Mouse (Mus musculus): ENCODE measurements around the gene Gng2.
A peak's percentile ranks its signal among the peaks of the same experiment; 100 is the strongest.

Gng2 gene

DNA sequence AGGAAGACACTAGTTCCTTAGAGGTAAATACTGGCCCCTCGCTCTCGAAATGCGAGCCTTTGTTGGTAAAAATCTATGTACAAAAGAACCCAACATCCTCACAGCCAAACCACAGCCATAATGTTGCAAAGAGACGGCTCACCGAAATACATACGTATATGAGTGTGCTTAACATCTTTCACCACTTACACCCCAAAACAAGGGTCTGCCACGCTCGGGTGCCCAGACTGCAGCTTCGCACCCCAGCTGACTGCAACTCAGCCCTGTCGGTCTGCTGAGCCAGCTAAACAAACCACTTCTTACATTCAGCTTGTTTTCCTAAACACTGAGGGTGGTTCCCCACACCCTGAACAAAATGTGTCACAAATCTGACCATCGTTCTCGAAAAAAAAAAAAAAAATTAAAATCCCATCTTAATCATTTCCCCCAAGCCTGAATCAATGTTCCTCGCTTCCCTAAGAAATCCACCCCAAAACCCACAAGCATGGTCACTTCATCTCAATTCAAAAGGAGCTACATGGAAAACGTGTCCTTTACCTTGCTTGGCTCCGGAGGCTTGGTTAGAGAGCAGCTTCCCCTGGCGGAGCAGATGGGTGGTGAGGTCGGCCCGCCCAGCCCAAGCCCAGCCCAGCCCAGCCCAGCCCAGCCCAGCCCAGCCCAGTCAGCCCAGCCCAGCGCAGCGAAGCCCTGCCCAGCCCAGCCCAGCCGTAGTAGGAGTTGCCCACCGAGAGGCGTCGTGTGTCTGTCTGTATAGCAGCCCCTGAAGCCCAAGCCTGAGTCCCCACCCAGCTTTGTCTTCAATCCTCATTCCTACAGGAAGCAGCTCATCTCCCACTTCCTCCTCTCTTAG is 781 bp downstream of the Gng2 start:
- peak; percentile 83 for DNase-seq

DNA sequence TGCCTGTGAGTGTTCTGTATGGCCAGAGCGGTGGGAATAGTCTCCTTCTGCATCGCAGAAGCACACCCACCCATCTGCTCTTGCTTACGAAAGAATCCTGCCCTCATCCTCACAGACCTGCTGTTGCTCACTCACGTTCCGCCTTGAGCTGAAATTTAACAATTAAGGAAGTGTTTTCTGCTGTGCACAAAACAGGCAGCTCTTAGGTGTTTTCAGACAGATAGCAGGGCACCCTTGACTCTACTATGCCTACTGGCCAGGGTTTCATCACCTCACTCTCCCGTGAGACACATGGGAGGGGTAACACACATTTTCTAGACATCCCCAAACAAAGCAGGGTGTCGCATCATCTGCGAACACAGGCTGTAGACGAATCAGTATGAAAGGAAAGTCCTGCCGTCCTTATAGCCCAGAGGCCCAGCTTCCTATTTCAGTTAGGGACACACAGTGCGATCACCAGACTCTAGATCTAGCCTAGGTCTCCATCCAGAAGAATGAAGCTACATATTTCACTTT is 2.4 kb downstream of the Gng2 start:
- no peak for DNase-seq

DNA sequence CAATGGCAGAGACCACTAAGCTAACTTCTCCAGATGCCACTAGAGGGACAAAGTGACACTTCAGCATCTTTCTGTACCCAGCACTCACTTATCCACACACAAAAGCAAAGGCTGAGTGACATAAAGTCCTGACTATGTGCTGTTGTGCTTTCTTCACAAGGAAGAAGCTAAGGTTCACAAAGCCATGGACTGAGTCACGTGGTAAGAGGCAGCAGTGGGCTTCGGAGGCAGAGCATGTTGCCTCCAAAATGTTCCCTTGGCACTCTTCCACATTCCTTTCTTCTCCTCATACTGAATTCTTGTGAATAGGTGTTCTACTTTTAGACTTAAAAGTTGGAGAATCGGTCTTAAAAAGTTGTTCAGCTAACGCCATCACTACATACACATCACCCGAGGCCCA is 3.0 kb downstream of the Gng2 start:
- no peak for DNase-seq

DNA sequence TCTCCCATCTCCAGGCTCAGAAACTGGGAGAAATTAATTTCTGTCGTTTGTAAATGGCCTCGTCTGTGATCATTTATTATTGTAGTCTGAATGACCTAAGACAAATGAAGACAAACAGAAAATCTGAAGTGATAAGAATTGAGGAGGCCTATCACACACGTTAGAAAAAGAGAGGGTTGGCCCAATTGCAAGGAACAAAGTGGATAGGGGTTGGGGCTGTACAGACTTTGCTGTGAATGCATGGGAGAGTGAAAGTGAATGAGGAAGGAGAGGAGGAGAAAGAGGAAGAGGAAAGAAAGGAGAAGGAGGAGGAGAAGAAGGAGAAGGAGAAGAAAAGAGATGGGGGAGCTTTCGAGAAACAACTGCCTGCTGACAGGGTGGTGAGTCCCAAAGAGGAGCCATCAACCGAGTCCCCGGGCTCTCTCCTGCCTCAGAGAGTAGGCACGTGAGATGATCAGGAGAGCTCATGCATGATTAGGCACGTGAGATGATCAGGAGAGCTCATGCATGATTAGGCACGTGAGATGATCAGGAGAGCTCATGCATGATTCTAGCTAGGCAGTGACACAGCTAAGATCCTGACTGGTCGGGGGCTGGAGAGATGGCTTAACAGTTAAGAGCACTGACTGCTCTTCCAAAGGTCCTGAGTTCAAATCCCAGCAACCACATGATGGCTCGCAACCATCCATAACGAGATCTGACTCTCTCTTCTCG is 5.0 kb downstream of the Gng2 start:
- DNase-seq = no peak

DNA sequence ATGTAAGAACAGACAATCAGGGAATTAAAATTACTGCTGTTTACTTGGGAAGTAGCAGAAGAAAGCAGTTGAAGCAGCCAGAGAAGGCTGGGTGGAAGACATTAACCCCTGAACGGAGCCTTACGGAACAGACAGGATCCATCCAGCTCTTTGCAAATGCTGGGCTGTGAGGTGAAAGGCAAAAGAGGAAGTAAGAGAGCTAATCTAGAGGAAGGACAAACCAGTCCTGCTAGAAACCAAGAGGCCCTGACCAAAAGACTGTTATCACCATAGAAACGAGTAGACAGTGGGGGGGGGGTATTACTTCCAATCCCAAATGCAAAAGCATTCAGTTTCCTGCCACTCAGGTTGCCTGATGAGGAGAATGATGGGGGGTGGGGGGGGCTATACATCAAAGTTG is 6.6 kb downstream of the Gng2 start:
- DNase-seq = no peak

DNA sequence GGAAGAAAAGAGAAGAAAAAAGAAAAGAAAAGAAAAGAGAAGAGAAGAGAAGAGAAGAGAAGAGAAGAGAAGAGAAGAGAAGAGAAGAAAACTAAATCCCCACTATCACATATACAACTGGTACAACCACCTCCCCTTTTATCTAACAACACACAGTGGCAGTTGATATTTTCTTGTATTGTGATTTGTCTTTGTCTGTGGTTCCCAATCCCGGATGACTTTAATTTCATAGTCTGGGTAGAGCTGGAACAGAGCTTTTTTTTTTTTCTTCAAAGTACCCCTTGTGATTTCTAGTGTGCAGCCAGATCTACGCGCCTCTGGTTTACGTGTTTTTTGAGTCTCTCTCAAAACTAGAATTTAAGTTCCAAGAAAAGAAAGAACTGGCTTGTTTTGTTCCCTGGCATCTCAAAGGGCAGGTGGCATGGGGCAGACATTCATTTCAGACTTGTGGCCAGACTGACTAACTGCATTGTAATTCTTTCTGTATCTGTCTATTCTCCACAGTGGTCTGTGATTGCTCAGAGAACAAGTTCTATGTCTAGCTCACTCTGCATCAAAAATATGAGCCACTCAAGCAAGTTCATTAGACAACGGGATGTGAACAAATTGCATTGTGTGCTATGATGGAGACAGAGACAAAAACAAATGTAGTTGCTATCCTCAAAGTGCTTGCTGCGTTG is 7.2 kb downstream of the Gng2 start:
- DNase-seq = peak; percentile 45

DNA sequence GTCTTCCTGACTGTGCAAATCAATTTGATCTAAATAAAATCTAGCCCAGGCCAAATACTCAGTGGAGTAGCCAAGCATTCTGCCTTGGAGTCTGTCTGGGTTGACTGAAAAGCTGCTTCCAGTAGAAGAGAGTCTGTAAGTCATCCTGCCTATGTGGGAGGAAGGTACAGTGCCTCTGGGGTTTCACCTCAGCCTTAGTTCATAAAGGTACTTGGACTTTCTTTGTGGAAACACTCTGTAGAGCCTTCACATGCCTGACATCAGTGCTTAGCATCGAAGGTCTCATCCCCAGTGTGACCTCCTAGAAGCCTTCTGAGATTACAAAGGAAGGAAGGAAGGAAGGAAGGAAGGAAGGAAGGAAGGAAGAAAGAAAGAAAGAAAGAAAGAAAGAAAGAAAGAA is 7.9 kb downstream of the Gng2 start:
- no peak for DNase-seq

DNA sequence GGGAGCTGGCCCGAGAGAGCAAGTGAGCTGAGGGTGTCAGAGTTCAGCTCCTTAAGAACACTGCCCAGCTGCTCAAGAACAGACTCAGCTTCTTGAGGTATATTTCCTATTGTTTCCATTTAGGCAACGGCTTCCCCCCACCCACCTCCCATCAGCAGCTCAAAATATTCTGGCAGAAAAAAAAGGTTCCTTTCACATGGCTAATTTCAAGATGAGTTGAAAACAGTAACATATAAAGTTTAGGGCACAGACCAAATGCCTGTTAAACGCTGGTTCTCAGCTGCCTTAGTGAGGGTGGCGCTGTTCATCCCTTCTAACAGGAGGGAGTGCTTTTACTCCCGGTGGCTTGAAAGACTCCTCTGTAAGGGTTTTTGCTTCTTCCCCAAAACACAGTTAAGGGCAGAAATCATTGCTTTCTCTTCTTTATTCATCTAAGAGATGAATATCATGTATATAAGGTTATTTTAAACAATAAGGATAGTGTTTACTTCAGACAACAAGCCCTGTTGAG is 8.4 kb downstream of the Gng2 start:
- DNase-seq = no peak

DNA sequence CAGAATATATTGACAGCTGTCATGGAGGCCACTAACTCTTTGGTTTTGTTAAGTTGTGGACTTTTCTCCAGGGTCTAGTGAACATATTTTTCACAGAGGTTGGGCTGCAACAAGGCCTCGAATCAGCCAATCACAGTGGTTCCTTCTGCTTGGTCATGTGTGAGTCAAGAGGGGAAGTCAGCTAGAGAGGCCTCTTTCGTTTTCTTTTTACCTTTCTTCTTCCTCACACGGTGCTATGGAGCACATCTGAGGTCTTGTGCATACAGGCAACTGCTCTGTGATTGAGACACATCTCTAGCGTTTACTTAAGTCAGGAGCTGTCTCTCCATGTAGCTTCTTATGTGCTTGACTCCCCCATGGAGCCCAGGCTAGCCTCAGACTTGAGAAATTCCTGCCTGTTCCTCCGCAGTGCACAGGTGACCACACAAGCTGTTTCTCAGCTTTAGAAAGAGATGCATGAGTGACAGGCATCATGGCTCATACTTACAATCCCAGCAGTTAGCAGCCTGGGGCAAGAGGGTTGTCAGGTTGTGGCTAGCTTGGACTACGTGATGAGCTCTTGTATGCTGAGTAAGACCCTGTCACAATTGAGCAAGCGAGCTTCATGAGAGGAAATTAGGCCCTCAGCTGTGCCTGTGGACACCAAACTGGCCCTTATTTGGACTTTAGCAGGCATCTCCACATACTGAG is 9.0 kb downstream of the Gng2 start:
- no peak for DNase-seq

DNA sequence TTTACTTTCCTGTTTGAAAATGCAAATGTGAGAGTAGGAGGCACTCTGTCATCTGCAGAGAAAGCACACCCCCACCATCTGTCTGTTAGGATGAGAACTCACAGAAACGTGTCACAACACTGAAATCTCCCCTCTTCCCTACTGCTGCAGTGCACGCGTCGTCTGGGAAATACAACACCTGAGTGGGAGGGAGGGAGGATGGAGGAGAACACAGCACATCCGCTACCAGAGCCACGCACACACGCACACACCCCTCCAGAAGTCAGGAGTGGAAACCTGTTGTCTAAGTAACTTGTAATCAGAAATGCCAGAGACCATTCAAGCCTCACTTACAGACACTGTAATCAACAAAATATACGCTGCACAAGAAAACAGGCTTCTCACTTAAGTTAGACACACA is 9.9 kb downstream of the Gng2 start:
- DNase-seq = no peak

DNA sequence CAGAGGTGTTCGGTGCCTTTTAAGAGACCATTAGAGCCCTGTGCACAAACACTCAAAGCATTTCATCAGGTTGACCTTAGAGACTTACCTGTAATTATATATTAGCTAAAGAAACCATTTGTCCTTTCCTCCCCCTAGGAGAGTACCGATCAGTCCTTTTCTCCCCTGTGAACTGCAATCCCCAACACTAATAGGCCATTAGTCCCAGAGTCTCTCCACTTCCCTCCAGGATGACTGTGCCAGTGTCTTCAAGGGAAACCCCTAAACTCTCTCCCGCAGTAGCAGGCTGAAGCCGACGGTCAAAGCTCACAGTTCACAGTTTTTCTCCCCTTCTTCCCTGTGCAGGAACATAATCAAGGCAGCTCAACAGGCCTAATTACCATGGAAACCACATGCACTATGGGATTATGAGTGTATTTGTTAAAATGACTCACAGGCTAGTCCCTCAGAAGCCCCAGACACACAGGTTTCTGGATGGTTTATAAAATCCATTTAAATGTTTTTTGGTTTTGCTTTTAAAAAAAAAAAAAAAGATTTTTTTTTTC is 13.4 kb downstream of the Gng2 start:
- DNase-seq = no peak

DNA sequence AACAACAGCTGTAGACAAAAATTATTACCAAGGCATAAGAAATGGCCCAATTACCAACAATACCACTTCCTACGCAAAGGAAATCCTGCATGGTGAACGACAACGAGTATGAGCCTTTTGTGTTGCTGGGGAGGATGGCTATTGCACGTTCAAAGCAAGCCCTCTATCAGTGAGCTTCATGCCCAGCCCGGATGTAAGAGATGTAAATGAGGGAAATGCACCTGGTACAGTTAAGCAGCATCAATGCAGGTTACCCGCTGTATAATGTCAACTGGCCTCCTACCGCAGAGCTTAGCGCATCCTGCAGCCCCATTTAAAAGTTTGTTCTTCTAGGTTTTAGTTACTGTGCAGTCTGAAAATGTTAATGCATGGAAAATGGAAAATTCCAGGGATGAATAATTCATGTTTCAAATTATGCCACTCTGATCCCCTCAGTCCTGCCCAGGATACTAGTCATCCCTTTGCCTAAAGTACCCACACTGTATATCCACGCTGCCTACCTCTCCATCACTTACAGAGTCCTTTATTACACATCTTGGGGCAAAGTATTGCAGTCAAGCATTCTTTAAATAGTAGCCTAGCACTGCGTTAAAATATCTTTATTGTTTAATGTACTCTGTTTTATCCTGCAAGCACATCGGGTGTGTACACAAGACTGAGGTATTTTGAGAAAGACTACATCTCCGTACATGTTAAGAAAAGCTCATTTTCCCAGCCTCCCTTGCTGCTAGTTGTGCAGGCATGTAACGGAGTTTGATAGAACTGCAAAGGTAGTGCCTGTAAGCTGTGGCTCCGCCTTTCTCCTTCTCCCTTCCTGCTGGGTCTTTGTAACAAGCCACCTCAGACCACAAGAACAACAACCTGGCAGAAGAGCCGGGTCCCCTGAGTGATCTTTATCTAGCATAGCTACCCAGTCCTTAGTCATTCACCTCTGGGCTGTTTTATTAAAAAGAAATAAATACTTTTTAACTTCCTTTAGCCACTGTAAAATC is 15.2 kb downstream of the Gng2 start:
- no peak for DNase-seq

DNA sequence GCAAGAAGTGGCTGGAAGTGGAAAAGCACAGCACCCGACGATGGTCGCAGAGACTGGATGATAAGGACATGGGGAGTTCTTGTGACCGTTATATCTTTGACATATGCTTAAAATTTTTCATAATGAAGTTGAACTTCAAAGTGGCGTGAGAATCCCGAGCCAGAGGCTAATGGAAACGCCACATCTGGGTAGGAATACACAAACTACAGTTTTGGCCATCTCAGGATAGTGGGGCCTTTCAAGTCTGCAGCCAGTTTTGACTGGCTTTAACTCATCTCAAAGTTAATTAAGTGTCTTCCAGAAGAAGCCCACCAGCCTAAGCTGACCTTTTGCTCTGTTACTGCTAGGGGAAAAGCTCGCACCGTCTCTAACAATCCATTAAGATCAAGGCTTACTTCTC is 17.6 kb downstream of the Gng2 start:
- DNase-seq = no peak

DNA sequence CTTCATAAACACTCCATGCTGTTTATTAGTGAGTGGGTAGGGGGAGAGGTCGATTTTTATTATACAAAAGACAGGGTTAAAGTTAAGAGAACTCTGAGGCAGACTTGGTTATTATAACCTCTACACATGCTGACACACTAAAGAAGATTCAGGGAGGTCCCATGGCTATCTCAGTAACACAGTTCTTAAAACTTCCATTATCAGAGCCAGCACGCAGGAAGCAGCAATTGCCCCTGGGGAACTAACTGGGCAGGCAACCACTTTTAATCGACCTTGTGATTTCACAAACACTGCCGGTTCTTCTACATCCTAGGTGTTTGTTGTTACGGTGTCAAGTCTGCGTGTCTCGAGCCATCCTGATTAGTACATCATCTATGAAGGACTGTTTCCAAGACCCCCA is 22.4 kb downstream of the Gng2 start:
- no peak for DNase-seq

DNA sequence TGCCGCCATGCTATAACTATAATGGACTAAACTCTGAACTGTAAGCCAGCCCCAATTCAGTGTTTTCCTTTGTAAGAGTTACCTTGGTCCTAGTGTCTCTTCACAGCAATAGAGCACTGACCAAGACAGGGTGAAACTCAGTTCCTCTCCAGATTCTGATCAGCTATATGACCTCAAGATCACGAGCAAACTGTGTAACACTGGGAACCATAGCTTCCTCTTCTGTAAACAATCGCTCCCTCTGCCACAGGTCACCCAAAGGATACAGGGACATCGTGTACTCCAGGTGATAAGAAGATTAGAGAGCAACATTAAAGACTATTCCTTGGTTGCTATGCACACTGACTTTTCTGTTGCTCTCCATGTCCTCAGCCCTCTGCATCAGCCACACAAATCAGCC is 26.6 kb downstream of the Gng2 start:
- DNase-seq = no peak

DNA sequence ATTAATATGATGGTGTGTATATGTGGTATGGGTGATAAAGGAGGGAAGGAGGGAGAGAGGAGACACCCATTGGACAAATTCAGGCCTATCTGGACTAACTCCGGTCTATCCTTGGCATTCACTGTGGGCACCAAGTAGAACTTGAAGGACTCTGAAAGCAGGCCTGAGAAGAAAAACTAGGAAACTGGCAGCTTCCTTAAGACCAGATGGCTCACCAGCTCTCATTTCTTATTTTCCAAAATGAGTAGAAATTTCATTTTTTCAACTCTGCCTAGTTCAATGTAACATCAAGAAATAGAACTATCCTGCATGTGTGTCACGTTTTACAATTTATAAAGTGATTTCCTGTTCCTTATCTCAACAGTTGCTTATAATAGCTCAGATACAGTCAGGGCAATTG is 28.0 kb downstream of the Gng2 start:
- DNase-seq = no peak

DNA sequence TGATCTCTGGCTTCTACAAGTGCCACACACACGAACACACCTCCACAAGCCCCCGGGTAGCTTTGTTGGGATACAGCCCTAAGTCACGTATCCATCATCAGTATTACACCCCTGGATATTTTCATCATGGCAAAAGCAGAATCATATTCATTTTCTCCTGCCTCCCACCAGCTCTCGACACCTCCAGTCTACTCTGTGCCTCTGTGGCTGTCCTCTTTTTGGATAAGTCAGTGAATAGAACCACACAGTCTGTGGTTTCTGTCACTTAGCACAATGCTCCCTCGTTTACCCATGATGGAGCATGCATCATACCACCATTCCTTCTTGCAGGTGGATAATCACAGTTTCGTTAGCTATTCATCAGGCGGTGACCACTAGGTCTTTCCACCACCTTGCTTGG is 31.2 kb downstream of the Gng2 start:
- no peak for DNase-seq

DNA sequence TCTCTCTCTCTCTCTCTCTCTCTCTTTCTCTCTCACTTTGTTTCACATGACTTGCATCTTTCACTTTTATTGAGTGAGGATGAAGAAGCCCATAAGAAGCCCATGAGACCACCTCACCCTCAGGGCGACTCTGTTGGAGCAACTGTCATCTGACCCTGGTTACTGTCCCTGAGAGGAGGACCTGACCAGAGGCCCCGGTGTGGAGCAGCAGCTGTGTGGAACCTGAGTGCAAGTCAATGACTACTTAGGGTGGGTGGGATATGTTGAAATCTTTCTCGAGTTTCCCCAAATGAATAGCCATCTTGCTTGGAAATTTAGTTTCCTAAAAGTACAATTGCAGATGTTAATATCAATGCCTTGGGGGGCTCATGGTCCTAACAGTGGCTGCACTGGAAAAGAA is 34.7 kb downstream of the Gng2 start:
- DNase-seq = no peak

DNA sequence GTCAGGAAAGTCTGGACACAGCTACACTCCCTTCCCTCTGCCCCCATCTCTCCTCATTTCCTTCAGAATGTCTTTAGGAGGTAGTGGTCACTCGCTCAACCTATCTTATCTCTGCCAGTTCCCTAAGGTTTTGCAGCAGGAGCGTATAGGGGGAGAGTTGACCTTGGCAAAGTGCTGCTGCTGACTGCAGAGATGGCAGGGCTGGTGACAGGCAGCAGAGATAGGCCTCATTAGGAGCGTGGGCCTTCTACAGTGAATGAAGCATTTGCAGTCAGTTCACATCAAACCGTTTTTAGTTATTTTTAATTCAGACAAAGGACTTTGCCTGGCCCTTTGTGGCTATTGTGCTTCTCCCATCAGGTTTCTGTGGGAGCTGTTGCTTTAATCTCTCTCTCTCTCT is 35.1 kb downstream of the Gng2 start:
- DNase-seq = peak; percentile 41

DNA sequence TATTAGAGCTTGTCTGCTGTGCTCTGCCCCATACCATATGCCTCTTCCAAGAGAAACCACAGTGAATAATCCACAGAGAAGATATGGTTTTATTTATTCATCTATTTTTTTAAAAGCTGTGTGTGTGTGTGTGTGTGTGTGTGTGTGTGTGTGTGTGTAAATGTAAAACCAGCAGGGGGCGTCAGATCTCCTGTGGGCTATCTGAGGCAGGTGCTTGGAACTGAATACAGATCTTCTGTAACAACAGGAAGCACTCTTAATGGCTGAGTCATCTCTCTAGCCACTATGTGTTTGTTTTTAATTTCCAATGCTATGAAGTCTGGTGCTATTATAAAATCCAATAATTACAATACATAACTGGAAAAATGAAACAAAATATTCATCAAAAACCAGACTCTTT is 37.4 kb downstream of the Gng2 start:
- DNase-seq = no peak

DNA sequence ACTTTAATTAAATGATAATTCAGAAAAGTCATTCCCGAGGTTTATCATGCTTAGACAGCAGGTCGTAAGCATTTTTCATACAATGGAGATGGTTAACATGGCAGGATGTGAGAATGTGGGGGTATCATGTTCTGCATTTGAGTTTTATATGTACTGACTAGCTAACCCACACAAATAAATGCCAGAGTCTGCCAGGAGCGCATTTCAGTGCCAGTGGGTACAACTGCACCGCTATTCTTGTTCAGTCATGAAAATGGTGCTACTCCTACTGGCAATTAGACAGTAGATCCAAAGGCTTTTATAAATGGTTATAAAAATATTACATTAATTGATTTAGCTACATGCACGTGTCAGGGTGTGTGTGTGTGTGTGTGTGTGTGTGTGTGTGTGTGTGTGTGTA is 38.9 kb downstream of the Gng2 start:
- DNase-seq = no peak

Data from retina, postnatal 1 day (tissue).